Mouse (Mus musculus): ENCODE measurements around the gene Mast4.

Mast4 gene

DNA sequence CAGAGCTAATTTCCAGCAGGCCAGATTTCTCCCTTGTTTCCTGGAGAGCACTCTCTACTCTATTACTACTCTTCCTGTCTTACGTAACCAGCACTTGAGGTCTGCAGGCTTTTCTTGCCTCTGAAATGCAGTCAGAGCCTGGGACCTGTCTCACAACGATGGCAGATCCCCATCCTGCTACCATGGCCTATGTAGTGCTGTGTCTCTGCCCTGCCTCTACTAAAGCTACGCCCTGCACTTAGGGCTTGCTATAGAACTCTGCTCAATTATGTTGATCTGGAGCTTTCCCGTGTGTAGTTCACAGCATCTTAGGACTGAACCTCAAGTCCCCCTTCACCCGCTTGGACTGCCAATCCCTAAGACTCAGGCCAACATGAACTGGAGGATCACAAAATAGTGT, 150.7 kb downstream of the Mast4 start:
- no peak for DNase-seq

DNA sequence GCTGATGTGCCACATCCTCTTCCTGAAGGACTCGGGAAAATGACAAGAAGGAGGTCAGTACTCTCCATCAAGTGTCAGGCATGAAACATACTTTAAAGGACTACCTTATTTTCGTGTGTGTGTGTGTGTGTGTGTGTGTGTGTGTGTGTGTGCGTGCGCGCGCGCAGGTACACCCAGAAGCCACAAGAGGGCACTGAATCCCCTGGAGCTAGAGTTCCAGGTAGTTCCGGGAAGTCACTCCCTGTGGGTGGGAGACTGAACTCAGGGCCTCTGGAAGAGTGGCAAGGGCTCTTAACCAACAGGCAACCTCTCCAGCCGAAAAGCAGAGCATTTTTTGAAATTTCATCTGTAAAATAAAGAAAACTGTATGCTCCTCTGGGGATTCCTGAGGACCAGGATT, 152.5 kb downstream of the Mast4 start:
- no peak for DNase-seq

- DNase-seq: no peak
Measured at GRCm38 (mm10) chr13:103176871-103177270, 157.4 kb downstream of the Mast4 start.

- DNase-seq: no peak
Measured at GRCm38 (mm10) chr13:103174431-103174830, 159.9 kb downstream of the Mast4 start.

DNA sequence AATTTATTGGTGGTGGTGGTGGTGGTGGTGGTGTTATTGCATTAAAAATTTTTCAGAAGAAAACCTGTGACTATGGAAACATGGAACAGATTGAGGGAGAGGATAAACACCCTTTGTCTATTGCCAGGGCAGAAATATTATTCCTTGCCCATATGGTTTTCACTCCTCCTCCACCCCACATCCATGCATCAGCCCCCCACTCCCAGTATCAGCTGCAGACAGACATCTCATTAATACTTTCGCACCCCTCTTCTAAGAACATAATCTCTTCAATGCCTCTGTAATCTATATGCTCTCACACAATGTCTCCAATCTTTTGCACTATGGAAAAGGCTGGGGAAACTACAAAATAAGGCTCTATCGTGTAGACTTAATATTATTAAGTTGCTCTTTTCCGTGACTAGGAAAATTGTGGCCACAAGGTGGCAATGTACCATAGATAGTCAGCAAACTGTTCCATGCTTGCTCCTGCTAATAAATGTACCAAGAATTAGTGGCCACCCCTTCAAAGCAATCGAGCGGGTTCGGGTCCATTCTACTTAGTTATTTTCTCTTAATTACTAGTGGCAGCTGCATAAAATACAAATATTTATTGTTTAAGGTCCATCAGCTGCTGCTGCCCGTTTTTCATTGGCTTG, 160.6 kb downstream of the Mast4 start:
- DNase-seq: peak; percentile 74

DNA sequence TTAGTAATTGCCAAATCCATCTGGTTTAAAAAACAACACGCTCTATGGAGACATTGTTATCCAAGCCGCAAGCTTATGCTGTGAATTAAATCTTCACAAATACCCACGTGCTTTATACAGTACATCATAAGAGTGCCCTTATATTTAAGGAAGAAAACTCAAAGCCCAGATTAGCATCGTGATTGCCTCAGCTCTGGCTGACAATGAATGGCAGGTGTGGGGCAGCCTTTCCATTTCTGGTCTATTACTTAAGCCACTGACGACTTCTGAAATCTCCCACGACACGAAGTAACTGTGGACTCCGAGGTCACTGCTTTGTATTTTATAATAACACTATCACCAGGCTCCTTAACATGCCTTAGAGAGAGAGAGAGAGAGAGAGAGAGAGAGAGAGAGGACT, 182.4 kb downstream of the Mast4 start:
- no peak for DNase-seq

GRCm38 (mm10) chr13:103151171-103151570, 183.1 kb downstream of the Mast4 start:
- no peak for DNase-seq

DNA sequence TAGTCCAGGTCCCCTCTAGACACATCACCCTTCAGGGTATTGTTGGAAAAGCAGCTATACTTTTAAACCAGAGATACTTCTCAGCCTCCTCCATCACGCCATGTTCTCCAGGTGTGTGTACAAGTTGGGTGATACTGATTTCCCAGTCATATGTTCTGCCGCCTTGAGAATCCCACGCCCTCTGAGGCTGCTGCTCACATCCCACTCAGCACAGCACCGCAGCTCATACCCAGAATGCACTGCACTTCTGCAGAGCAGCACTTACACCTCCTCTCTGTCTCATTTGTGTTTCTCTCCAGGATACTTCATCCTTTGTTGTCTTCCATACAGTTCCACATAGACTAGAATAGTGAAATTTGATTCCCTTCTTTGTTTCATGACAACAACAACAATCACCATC, 183.6 kb downstream of the Mast4 start:
- DNase-seq: peak; percentile 15

DNA sequence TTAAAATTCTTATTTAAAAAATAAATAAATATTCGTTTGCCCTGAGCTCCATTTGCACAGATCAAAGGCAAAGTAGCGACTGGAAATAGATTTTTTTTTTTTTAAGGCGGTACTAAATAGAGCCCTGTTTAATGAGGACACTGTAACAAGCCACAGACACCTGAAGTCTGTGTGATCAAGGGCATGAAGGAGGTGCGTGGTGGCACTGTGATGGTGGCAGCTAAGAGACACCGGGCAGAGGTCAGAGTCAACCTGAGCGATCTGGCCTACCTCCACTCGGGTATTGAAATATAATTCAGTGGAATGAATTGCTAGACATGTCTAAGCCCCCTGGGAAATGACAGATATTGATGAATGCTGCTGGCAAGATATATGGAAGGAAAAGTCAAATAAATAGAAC, 184.9 kb downstream of the Mast4 start:
- no peak for DNase-seq

DNA sequence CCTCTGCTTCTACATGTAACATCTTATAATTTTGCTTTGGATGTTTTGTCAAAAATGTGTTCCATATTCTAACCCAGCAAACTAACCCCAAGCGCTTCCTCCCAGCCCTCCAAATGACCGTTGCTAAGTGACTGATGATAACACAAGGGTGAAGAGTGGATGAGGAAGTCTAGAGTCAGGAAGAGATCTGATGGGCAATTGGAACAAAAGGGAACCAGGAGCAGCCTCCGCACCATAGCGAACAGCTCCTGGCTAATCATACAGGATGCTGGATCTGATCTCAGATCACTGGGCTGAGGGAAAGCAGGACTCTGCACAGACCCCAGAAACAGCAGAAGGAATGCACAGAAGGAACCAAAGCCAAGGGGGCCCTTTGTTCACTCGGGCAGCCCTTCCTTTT, 190.0 kb downstream of the Mast4 start:
- DNase-seq: no peak

DNA sequence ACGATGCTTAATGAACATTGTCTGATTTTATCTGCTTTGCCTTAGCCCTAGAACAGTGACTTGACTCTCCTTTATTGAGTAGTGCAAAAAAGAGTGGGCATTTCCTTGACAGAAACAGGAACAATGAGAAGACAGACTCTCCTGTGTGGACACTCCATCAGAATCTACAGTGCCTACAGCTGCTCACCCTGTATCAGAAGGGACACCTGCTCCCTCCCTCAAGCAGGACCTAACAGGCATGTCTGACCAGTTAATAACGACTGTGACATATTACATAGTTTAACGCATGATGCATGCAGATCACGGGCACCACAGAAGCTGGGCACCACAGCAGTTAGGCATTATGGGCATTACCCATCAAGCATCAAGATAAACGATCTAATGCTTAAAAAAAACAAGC, 193.0 kb downstream of the Mast4 start:
- no peak for DNase-seq

GRCm38 (mm10) chr13:103140051-103140450, 194.2 kb downstream of the Mast4 start:
- DNase-seq: no peak

DNA sequence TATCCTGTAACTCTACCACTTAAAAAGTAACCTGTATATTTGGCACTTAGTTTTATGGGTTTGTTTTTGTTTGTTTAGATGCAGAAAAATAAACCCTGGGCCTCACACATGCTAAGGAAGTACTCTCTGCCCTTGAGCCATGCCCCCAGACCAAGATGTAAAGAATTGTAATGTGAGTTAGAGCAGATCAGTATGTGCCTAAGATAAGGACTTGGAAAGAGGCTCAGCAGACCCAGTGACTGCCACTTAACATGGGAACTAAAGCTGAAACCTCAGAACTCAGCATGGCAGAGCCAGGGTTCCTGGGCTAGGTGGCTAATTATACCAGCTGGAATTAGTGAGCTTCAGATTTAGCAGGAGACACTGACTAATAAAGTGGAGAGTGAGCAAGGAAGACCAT, 196.0 kb downstream of the Mast4 start:
- no peak for DNase-seq

DNA sequence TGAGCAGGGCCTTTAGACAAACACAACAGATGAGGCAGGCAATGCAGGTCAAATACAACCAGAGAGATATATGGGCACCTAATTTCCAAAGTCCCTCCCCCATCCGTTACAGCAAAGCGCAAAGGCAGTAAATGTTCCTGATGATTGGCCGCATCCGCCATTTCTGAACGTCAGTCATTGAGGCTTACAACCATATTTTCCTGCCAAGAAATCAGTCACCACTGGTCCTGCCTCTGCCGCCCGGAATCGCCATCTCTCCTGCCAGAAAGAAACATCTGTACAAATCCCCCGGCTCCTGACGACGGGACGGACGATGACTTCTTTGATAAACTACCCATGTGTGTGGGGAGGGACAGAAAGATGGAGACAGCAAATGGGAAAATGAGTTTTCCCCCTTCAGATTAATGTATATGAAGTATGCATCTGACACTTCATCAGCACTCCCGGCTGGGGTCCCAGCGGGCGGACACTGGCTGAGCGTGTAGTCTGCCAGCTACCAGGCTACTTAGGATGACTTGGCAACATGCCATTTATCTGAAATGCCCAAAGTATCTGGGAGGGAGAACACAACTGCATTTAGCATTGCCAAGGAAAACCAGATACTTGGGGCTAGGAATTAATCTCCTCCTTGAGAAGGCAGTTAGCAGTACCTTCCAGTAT, 198.9 kb downstream of the Mast4 start:
- DNase-seq: no peak

GRCm38 (mm10) chr13:103131781-103132180, 202.5 kb downstream of the Mast4 start:
- no peak for DNase-seq

DNA sequence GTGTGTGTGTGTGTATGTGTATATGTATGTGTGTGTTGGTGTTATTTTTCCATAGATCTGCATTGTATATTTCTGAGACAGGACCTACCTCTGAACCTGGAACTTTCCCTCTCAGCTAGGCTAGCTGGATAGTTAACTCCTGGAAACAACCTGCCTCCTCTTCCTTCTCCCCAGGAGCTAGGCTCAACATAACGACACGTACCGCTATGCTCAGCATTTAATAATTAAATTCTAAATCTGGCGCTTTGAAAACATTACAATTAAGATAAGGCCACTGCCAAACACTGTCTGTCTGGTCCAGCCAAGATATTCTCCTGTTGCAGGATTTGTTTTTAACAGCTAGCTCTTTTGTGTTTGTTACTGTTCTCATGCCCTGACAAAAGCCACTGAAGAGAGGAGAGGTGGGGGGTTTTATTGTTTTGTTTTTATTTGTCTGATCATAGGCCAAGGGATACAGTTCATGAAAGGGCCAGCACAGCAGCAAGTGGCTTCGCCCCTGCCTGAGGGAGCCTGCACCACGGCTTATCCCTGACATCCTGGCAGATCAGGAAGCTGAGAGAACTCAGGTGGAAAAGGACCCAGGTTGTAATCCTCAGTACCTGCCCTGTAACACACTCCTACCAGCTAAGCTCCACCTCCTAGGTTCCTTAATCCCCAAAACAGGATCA, 205.0 kb downstream of the Mast4 start:
- DNase-seq: no peak

DNA sequence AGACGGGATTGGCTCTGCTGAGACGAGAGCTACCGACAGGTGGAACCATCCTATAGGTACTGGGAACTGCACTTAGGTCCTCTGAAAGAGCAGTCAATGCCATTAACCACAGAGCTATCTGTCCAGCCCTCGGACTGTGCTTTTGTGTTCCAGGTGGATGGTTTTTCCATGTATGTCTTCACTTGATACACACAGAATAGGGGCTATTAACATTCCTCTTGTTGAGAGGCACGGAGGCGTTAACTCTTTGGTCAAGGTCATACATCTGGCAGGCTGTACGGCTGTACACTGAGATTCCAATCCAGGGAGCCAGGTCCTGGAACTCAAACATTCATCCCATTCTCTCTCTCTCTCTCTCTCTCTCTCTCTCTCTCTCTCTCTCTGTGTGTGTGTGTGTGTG, 205.6 kb downstream of the Mast4 start:
- no peak for DNase-seq

DNA sequence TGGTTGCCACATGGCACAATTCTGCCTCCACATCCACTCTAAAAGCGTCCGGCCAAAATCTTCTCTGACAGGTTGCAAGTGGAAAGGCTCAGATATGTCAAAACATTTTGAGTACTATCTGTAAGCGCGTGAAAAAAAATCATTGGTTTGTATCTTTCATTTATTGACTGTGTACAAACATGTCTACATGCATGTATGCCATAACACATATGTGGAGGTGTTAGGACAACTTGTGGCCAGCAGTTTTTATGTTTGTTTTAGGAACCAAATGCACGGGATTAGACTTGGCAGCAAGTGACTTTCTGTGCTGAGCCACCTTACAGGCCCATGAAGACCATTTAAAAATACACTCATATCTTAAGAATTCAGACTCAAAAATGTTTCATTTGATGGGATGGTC, 206.7 kb downstream of the Mast4 start:
- DNase-seq: no peak

DNA sequence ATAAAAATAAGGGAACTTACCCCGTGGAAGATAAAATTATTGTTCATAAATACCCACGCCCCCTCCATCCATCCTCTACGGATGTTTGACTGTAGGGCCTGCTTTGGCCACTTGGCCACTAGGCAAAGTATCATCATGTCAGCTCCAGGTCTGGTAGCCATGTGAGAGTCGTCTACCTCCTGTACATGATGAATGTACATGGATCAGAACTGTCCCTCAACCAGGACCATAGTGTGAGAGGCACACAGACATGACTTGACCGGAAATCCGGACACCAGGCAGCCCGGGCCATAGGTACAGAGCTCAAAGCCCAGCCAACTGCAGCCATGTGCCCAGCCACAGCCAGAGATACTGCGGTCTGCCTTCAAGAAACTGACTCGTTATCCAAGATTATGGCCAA, 210.6 kb downstream of the Mast4 start:
- DNase-seq: no peak

GRCm38 (mm10) chr13:103121796-103122792, 212.2 kb downstream of the Mast4 start:
- DNase-seq: no peak

DNA sequence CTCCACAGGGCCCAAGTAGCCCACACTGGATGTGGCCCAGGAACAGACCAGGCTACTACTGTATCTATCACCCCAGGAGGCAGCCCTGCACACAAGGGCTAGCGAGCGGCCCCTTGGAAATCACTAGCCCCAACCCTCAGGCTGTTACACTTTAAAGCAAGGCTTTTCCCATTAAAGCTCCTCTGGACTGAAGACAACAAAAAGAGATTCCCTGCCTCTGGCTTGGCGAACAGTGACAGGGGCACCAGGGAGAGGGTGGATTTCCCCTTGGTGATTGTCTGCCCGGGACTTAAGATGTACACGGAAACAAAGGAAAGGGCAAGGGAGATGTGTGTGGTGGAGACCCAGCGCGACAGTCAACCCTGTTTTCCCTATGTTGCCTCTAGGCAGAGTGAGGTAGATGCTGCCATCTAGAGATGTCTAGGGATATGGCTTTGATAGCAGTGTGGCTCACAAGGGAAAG, 213.6 kb downstream of the Mast4 start:
- peak; percentile 27 for DNase-seq

GRCm38 (mm10) chr13:103119728-103120127, 214.6 kb downstream of the Mast4 start:
- no peak for DNase-seq

GRCm38 (mm10) chr13:103115116-103115515, 219.2 kb downstream of the Mast4 start:
- DNase-seq: no peak

Measured in right cerebral cortex, postnatal 14 days (tissue).